Mouse (Mus musculus) adrenal gland, postnatal 25 days (tissue): Measurements from ENCODE around the gene Ganab. TPM values are rescaled to one million over a fixed set of nuclear protein-coding genes. Genes with fewer than 3 reads are reported as not detected.

Experiments
- microRNA-seq, 2 experiments: library from miRNA; unstranded; fragments of <30 nt; microRNA quantifications; one replicate each; pipeline ENCODE4 v1.2.0; 2021
- total RNA-seq: library from RNA; stranded (reverse); gene quantifications from 2 replicates; pipeline ENCODE4 v1.2.3, GENCODE M21; 2021

Ganab gene
- total RNA-seq, 1 experiment from 2014 or later = 200 TPM

Small RNA genes within 50 kb of the gene (microRNA-seq; reads per million reads assigned to microRNA genes)
- gene Mir5136 = 0 to 0.71 reads per million in 2 experiments

Other genes with a start within 250 kb of the Ganab start
- gene Chrm1, start 234.3 kb upstream of the Ganab start, total RNA-seq = 1.6 and 2.4 TPM in 2 replicates
- 269 and 403 TPM in 2 replicates for gene Slc3a2, start 174.7 kb upstream of the Ganab start, total RNA-seq
- 52.0 and 57.7 TPM in 2 replicates for gene Wdr74, start 162.2 kb upstream of the Ganab start, total RNA-seq
- gene 1700092M07Rik, start 157.4 kb upstream of the Ganab start, total RNA-seq = 2.6 and 2.8 TPM in 2 replicates
- gene Stx5a, start 156.7 kb upstream of the Ganab start, total RNA-seq = 92.3 and 106 TPM in 2 replicates
- 128 and 179 TPM in 2 replicates for gene Nxf1, start 141.0 kb upstream of the Ganab start, total RNA-seq
- 122 and 123 TPM in 2 replicates for gene Tmem223, start 127.1 kb upstream of the Ganab start, total RNA-seq
- gene Tmem179b, start 123.6 kb upstream of the Ganab start, total RNA-seq = 56.4 and 75.9 TPM in 2 replicates
- gene Taf6l, start 111.7 kb upstream of the Ganab start, total RNA-seq = 15.1 and 23.1 TPM in 2 replicates
- 96.3 and 103 TPM in 2 replicates for gene Polr2g, start 99.5 kb upstream of the Ganab start, total RNA-seq
- 2.4 and 3.9 TPM in 2 replicates for gene Zbtb3, start 95.5 kb upstream of the Ganab start, total RNA-seq
- 32.7 and 41.1 TPM in 2 replicates for gene Ttc9c, start 78.7 kb upstream of the Ganab start, total RNA-seq
- gene Hnrnpul2, start 78.1 kb upstream of the Ganab start, total RNA-seq = 72.0 and 83.0 TPM in 2 replicates
- gene AC129217.1, start 68.3 kb upstream of the Ganab start, total RNA-seq = 23.5 TPM in 1 of 2 replicates, not detected in the other
- 139 and 169 TPM in 2 replicates for gene Bscl2, start 60.6 kb upstream of the Ganab start, total RNA-seq
- gene Gng3, start 58.9 kb upstream of the Ganab start, total RNA-seq = 5.3 and 6.1 TPM in 2 replicates
- 1.4 and 1.8 TPM in 2 replicates for gene Lrrn4cl, start 47.3 kb upstream of the Ganab start, total RNA-seq
- gene Ubxn1, start 26.6 kb upstream of the Ganab start, total RNA-seq = 206 and 217 TPM in 2 replicates
- gene Uqcc3, start 17.1 kb upstream of the Ganab start, total RNA-seq = 70.0 and 72.2 TPM in 2 replicates
- 5.9 and 23.7 TPM in 2 replicates for gene Lbhd1, start 14.3 kb upstream of the Ganab start, total RNA-seq
- not detected in 2 replicates for gene Gm49403, start 14.1 kb upstream of the Ganab start, total RNA-seq
- gene 1810009A15Rik, start 9.2 kb upstream of the Ganab start, total RNA-seq = 48.8 and 57.4 TPM in 2 replicates
- gene Gm49416, start 9.1 kb upstream of the Ganab start, total RNA-seq = not detected in 2 replicates
- gene Ints5, start 5.1 kb upstream of the Ganab start, total RNA-seq = 23.5 and 26.7 TPM in 2 replicates
- 58.5 and 60.9 TPM in 2 replicates for gene B3gat3, start 22.3 kb downstream of the Ganab start, total RNA-seq
- 33.4 and 33.8 TPM in 2 replicates for gene Rom1, start 31.3 kb downstream of the Ganab start, total RNA-seq
- gene Eml3, start 31.5 kb downstream of the Ganab start, total RNA-seq = 57.2 and 67.5 TPM in 2 replicates
- 98.6 and 104 TPM in 2 replicates for gene Mta2, start 43.8 kb downstream of the Ganab start, total RNA-seq
- gene Tut1, start 55.8 kb downstream of the Ganab start, total RNA-seq = 23.1 and 23.6 TPM in 2 replicates
- 327 and 416 TPM in 2 replicates for gene Eef1g, start 69.0 kb downstream of the Ganab start, total RNA-seq
- gene Ahnak, start 91.2 kb downstream of the Ganab start, total RNA-seq = 93.0 and 106 TPM in 2 replicates
- gene Scgb1a1, start 189.9 kb downstream of the Ganab start, total RNA-seq = not detected in 2 replicates
- 8.0 and 12.2 TPM in 2 replicates for gene Asrgl1, start 237.6 kb downstream of the Ganab start, total RNA-seq